Mouse (Mus musculus): ENCODE data around the gene Gm39653. TPM values are rescaled to one million over a fixed set of nuclear protein-coding genes. Genes with fewer than 3 reads are reported as not detected.
A peak's percentile ranks its signal among the peaks of the same experiment; 100 is the strongest.
"Not testable (repeated sequence)": the region's sequence is repeated elsewhere in the genome, so short reads cannot be mapped to it uniquely, and the experiment has no call there.

Gm39653 gene
- polyA plus RNA-seq, 1 experiment from 2014 or later = not detected

GRCm38 (mm10) chr1:63614594-63614993 lies 1.2 kb upstream of the Gm39653 start:
- H3K27ac ChIP-seq (ENCODE audit: poor library complexity, severe bottlenecking) = no peak overlapping the region
- no peak for ATAC-seq (ENCODE audit: insufficient number of reproducible peaks, low FRiP score)
- no peaks in the 10 kb centered on the region for H3K4me1 ChIP-seq (replicated peaks)
- H3K9me3 ChIP-seq (replicated peaks) = no peaks in the 10 kb centered on the region; the same call in 1 of the 2 replicates
- no peak overlapping the region for H3K9ac ChIP-seq
- under 1% methylated on average over 11 of the region's 11 CpGs for WGBS
- no peak overlapping the region for H3K4me2 ChIP-seq
- no peak overlapping the region for H3K4me3 ChIP-seq
- H3K36me3 ChIP-seq = no peaks in the 10 kb centered on the region
- H3K27me3 ChIP-seq (replicated peaks) = peaks cover 9% of the 10 kb centered on the region

GRCm38 (mm10) chr1:63628211-63628610 lies 12.4 kb downstream of the Gm39653 start:
- Histone ChIP-seq H3K36me3 (no peaks in the 10 kb centered on the region), H3K4me2 (no peak overlapping the region), H3K27me3 (replicated peaks) (no peaks in the 10 kb centered on the region), H3K4me1 (replicated peaks) (no peaks in the 10 kb centered on the region), H3K9me3 (replicated peaks) (peaks cover 10% of the 10 kb centered on the region; the same call in 1 of the 2 replicates), H3K4me3 (no peak overlapping the region), H3K27ac (ENCODE audit: poor library complexity, severe bottlenecking) (no peak overlapping the region), H3K9ac (no peak overlapping the region)
- ATAC-seq (ENCODE audit: insufficient number of reproducible peaks, low FRiP score) = no peak
- WGBS = 54% methylated on average over 2 of the region's 2 CpGs

GRCm38 (mm10) chr1:63630390-63630789 lies 14.6 kb downstream of the Gm39653 start:
- not testable (repeated sequence) for H3K36me3 ChIP-seq; ATAC-seq (ENCODE audit: insufficient number of reproducible peaks, low FRiP score); H3K9ac ChIP-seq; H3K27ac ChIP-seq (ENCODE audit: poor library complexity, severe bottlenecking); H3K4me1 ChIP-seq (replicated peaks); H3K4me2 ChIP-seq; H3K27me3 ChIP-seq (replicated peaks); H3K4me3 ChIP-seq
- peaks cover 10% of the 10 kb centered on the region; the same call in 1 of the 2 replicates for H3K9me3 ChIP-seq (replicated peaks)

GRCm38 (mm10) chr1:63639921-63640320 lies 24.2 kb downstream of the Gm39653 start:
- Histone ChIP-seq H3K4me1 (replicated peaks) (no peaks in the 10 kb centered on the region), H3K36me3 (no peaks in the 10 kb centered on the region), H3K9ac (no peak overlapping the region), H3K27me3 (replicated peaks) (0 out of 2 replicates have a peak, but pooled peaks cover under 1% of the 10 kb centered on the region), H3K27ac (ENCODE audit: poor library complexity, severe bottlenecking) (no peak overlapping the region), H3K9me3 (replicated peaks) (no peaks in the 10 kb centered on the region), H3K4me3 (no peak overlapping the region), H3K4me2 (no peak overlapping the region)
- ATAC-seq (ENCODE audit: insufficient number of reproducible peaks, low FRiP score) = no peak
- WGBS = 70% methylated on average over 6 of the region's 6 CpGs

GRCm38 (mm10) chr1:63658016-63658415 lies 42.2 kb downstream of the Gm39653 start:
- Histone ChIP-seq H3K36me3 (no peaks in the 10 kb centered on the region), H3K4me1 (replicated peaks) (no peaks in the 10 kb centered on the region), H3K9ac (no peak overlapping the region), H3K4me2 (no peak overlapping the region), H3K27me3 (replicated peaks) (peaks cover 5% of the 10 kb centered on the region; the same call in 1 of the 2 replicates), H3K9me3 (replicated peaks) (no peaks in the 10 kb centered on the region), H3K27ac (ENCODE audit: poor library complexity, severe bottlenecking) (no peak overlapping the region), H3K4me3 (no peak overlapping the region)
- ATAC-seq (ENCODE audit: insufficient number of reproducible peaks, low FRiP score) = no peak
- WGBS = 15% methylated on average over 6 of the region's 6 CpGs

- ATAC-seq (ENCODE audit: insufficient number of reproducible peaks, low FRiP score) = 0 out of 2 replicates have a peak, but pooled peaks have one; percentile 33
- Histone ChIP-seq H3K4me3 (no peak overlapping the region), H3K4me1 (replicated peaks) (no peaks in the 10 kb centered on the region), H3K36me3 (no peaks in the 10 kb centered on the region), H3K4me2 (no peak overlapping the region), H3K27ac (ENCODE audit: poor library complexity, severe bottlenecking) (no peak overlapping the region), H3K9me3 (replicated peaks) (no peaks in the 10 kb centered on the region), H3K9ac (no peak overlapping the region), H3K27me3 (replicated peaks) (peaks cover 5% of the 10 kb centered on the region; the same call in 1 of the 2 replicates)
- WGBS = 2% methylated on average over 7 of the region's 7 CpGs
Observed at GRCm38 (mm10) chr1:63659591-63659990, 43.8 kb downstream of the Gm39653 start.

GRCm38 (mm10) chr1:63666089-63666488 lies 50.3 kb downstream of the Gm39653 start:
- H3K27ac ChIP-seq (ENCODE audit: poor library complexity, severe bottlenecking) = no peak overlapping the region
- peaks cover 16% of the 10 kb centered on the region; the same call in 1 of the 2 replicates for H3K27me3 ChIP-seq (replicated peaks)
- H3K4me1 ChIP-seq (replicated peaks) = no peaks in the 10 kb centered on the region; the same call in 1 of the 2 replicates
- ATAC-seq (ENCODE audit: insufficient number of reproducible peaks, low FRiP score) = no peak
- H3K4me3 ChIP-seq = no peak overlapping the region
- WGBS = 86% methylated on average over 2 of the region's 2 CpGs
- no peak overlapping the region for H3K9ac ChIP-seq
- H3K36me3 ChIP-seq = no peaks in the 10 kb centered on the region
- H3K9me3 ChIP-seq (replicated peaks) = no peaks in the 10 kb centered on the region
- H3K4me2 ChIP-seq = no peak overlapping the region

GRCm38 (mm10) chr1:63667201-63667948 lies 51.6 kb downstream of the Gm39653 start:
- no peak for ATAC-seq (ENCODE audit: insufficient number of reproducible peaks, low FRiP score)
- no peaks in the 10 kb centered on the region for H3K36me3 ChIP-seq
- H3K4me1 ChIP-seq (replicated peaks) = no peaks in the 10 kb centered on the region; the same call in 1 of the 2 replicates
- no peak overlapping the region for H3K27ac ChIP-seq (ENCODE audit: poor library complexity, severe bottlenecking)
- H3K4me3 ChIP-seq = no peak overlapping the region
- WGBS = 33% methylated on average over 9 of the region's 9 CpGs
- H3K4me2 ChIP-seq = no peak overlapping the region
- H3K27me3 ChIP-seq (replicated peaks) = peaks cover 16% of the 10 kb centered on the region; the same call in 1 of the 2 replicates
- no peak overlapping the region for H3K9ac ChIP-seq
- no peaks in the 10 kb centered on the region for H3K9me3 ChIP-seq (replicated peaks)

- 15% methylated on average over 13 of the region's 13 CpGs for WGBS
- Histone ChIP-seq H3K27me3 (replicated peaks) (peaks cover 16% of the 10 kb centered on the region; the same call in 1 of the 2 replicates), H3K27ac (ENCODE audit: poor library complexity, severe bottlenecking) (no peak overlapping the region), H3K9ac (no peak overlapping the region), H3K4me3 (no peak overlapping the region), H3K36me3 (no peaks in the 10 kb centered on the region), H3K9me3 (replicated peaks) (no peaks in the 10 kb centered on the region), H3K4me1 (replicated peaks) (no peaks in the 10 kb centered on the region; the same call in 1 of the 2 replicates), H3K4me2 (peak overlapping the region; percentile 39)
- ATAC-seq (ENCODE audit: insufficient number of reproducible peaks, low FRiP score) = no peak
Observed at GRCm38 (mm10) chr1:63667949-63668851, 52.4 kb downstream of the Gm39653 start.

GRCm38 (mm10) chr1:63668852-63669160 lies 53.0 kb downstream of the Gm39653 start:
- Histone ChIP-seq H3K4me3 (no peak overlapping the region), H3K27me3 (replicated peaks) (peaks cover 16% of the 10 kb centered on the region; the same call in 1 of the 2 replicates), H3K27ac (ENCODE audit: poor library complexity, severe bottlenecking) (no peak overlapping the region), H3K4me1 (replicated peaks) (no peaks in the 10 kb centered on the region; the same call in 1 of the 2 replicates), H3K4me2 (peak overlapping the region; percentile 39), H3K9ac (no peak overlapping the region), H3K36me3 (no peaks in the 10 kb centered on the region), H3K9me3 (replicated peaks) (no peaks in the 10 kb centered on the region)
- 3% methylated on average over 3 of the region's 3 CpGs for WGBS
- no peak for ATAC-seq (ENCODE audit: insufficient number of reproducible peaks, low FRiP score)
